Mouse (Mus musculus) heart, adult 9 months (tissue): ENCODE measurements at regions not wholly inside any gene's neighbourhood (a gene's known extent, or its start where the extent isn't known, plus 50 kb on each side); places are given as distances from the start of the nearest gene placed in this dataset.
"Not testable (repeated sequence)": the region's sequence is repeated elsewhere in the genome, so short reads cannot be mapped to it uniquely, and the experiment has no call there.

Source experiments
- DNase-seq, 2 experiments: peaks; one replicate each; pipeline ENCODE4 v3.0.0; 2022; ENCODE audit warnings: low spot score in 2 of 2

DNA sequence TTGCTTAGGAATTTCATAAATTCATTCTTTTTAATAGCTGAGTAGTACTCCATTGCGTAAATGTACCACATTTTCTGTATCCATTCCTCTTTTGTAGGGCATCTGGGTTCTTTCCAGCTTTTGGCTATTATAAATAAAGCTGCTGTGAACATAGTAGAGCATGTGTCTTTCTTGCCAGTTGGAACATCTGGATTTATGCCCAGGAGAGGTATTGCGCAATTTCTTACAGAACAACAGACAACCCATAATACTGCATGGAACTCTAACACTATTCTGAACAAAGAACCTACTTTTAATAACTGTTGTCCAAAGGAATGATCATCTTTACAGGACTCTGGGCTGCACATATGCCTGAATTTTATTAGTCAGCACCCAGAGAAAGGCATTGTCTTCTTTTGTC, 373.4 kb downstream of the Casp12 start:
- DNase-seq, result not testable (repeated sequence)

DNA sequence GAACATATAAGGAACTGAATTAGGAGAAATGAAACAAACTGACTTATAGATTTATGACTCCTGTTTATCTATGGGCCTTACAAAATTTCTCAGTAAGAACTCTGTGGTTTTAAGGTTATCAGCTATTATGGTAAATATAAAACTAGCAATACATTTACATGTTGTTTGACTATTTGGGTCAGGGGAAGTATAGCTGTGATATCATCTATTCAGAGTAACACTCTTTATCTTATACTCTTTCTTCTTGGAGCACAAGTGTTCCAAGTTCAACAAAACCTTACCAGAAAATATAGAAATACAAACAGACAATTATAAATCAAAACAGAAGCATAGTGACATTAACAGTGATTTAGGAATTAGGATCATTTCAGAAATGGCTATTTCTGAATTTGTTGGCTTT, 383.6 kb downstream of the Casp12 start:
- no peak for DNase-seq

GRCm38 (mm10) chr9:5752686-5753301, 407.6 kb downstream of the Casp12 start:
- no peak for DNase-seq

DNA sequence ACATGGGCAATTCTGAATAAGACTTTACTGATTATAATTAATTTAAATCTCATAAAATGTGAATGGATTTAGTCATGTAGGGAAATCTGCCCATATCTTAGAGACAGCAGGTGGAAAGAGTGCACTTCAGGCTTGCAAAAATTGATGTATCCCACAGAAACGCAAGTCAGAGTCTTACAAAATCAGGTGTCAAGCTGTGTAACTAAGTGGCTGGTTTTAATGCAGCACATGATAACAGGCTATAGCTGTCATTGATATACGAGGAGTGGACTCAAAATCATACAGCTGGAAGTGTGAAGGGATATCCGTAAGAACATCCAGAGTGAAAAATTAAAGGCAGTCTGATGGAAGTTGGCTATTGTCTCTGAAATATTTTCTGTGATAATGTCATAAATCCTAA, 408.6 kb downstream of the Casp12 start:
- DNase-seq, result no peak

DNA sequence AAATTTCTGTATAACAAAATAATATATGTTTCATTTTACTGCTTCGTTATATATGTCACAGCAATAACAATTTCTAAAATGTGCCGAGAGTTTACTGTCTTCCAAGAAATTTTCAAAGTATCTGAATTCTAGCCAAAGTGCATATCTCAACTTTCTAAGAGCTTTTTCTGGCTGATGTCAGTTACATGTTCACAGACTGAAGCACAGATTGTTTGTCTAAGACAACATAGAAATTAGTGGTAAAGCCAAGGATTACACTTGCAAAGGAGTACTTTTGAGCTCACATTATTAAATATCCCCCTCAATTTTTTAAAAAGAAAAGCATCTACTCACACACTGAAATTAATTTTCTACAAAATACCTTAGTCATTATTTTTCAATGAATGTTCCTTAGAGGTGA, 407.2 kb upstream of the Pdgfd start:
- no peak for DNase-seq

DNA sequence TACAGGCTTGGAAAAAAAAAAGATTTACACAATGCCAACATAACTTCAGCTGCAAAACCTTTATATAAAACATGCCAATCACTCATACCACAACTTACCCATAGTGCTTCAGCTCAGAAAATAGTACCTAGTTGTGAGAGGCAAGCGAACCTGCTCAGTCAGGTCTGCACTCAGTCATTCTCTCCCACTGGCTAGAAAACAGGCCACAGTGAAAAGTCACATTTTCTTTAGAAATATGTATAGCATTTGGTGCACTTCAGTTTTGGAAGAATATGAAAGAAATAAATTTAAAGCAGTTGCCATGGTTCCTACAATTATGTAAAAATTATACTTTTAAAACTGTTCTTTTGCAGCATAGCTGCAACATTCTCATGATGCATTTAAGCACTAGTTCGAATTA, 398.5 kb upstream of the Pdgfd start:
- no peak for DNase-seq

- DNase-seq, result no peak
Measured at GRCm38 (mm10) chr9:5771158-5771557, 397.2 kb upstream of the Pdgfd start.
